Mouse (Mus musculus) MEL (cell line): Measurements from ENCODE around the gene Cdc42bpb. TPM values are rescaled to one million over a fixed set of nuclear protein-coding genes. Genes with fewer than 3 reads are reported as not detected.
A peak's percentile ranks its signal among the peaks of the same experiment; 100 is the strongest.

Experiments used
- DNase-seq: peaks from one replicate; pipeline ENCODE4 v3.0.0; 2011; ENCODE audit warnings: low read depth, low spot score
- H3K27ac ChIP-seq: 2 replicates; pipeline ENCODE4 v1.5.1; 2012; ENCODE audit warnings: low read depth, mild to moderate bottlenecking, control low read depth, low read length, moderate library complexity; ENCODE audit not compliant: control insufficient read depth
- H3K27me3 ChIP-seq, 2 experiments: fragments of 150-350 bp in 1 of 2; sonication (generic) in 1 of 2; 2 replicates each; pipeline ENCODE4 v1.6.1; 2012; ENCODE audit warnings: low read length in 2 of 2, mild to moderate bottlenecking in 2 of 2, improper control_type of control experiment in 1 of 2, moderate library complexity in 1 of 2; ENCODE audit not compliant: insufficient read depth in 2 of 2, control insufficient read depth in 1 of 2
- H3K36me3 ChIP-seq, 2 experiments: 2 replicates each; pipeline ENCODE4 v1.6.1; 2012 to 2014; ENCODE audit warnings: low read length in 2 of 2, improper control_type of control experiment in 1 of 2, inconsistent platforms in 1 of 2, mild to moderate bottlenecking in 1 of 2; ENCODE audit not compliant: insufficient read depth in 2 of 2, control insufficient read depth in 1 of 2
- H3K4me1 ChIP-seq, 2 experiments: fragments of 150-350 bp in 1 of 2; sonication (generic) in 1 of 2; 2 replicates each; pipeline ENCODE4 v1.6.1; 2012; ENCODE audit warnings: low read length in 2 of 2, improper control_type of control experiment in 1 of 2, mild to moderate bottlenecking in 1 of 2; ENCODE audit not compliant: insufficient read depth in 2 of 2, control insufficient read depth in 1 of 2
- H3K4me3 ChIP-seq, 2 experiments: fragments of 150-350 bp in 1 of 2; sonication (generic) in 1 of 2; 2 replicates each; pipeline ENCODE4 v1.5.1; 2012; ENCODE audit warnings: low read depth in 2 of 2, low read length in 2 of 2, mild to moderate bottlenecking in 2 of 2, moderate library complexity in 2 of 2, control low read depth in 1 of 2, improper control_type of control experiment in 1 of 2; ENCODE audit not compliant: control insufficient read depth in 1 of 2, insufficient read depth in 1 of 2
- H3K79me2 ChIP-seq: 2 replicates; pipeline ENCODE4 v1.6.1; 2012; ENCODE audit warnings: mild to moderate bottlenecking, low read length, moderate library complexity; ENCODE audit not compliant: control insufficient read depth, poor library complexity, insufficient read depth
- H3K9ac ChIP-seq: 2 replicates; pipeline ENCODE4 v1.6.1; 2012; ENCODE audit warnings: low read depth, mild to moderate bottlenecking, control low read depth, low read length, moderate library complexity; ENCODE audit not compliant: control insufficient read depth, poor library complexity, severe bottlenecking
- H3K9me3 ChIP-seq: fragments of 150-350 bp; sonication (generic); replicated peaks from 2 replicates; pipeline ENCODE4 v1.6.1; 2012; ENCODE audit warnings: mild to moderate bottlenecking, low read length, improper control_type of control experiment, moderate library complexity; ENCODE audit not compliant: insufficient read depth
- BHLHE40 ChIP-seq: IDR thresholded peaks from 2 replicates; pipeline ENCODE4 v1.6.1; 2012; ENCODE audit warnings: low read depth, mild to moderate bottlenecking, inconsistent platforms, low read length, improper control_type of control experiment, borderline replicate concordance
- CHD1 ChIP-seq: IDR thresholded peaks from 2 replicates; pipeline ENCODE4 v1.6.1; 2012; ENCODE audit warnings: low read depth, mild to moderate bottlenecking, inconsistent platforms, low read length, improper control_type of control experiment
- CTCF ChIP-seq, 3 experiments: IDR thresholded peaks in 2 of 3; conservative IDR thresholded peaks in 1 of 3; 2 replicates each; pipeline ENCODE4 v1.5.1; 2011 to 2012; ENCODE audit warnings: low read length in 3 of 3, low read depth in 2 of 3, mild to moderate bottlenecking in 2 of 3, improper control_type of control experiment in 1 of 3, inconsistent platforms in 1 of 3, mixed read lengths in 1 of 3, moderate library complexity in 1 of 3; ENCODE audit not compliant: control insufficient read depth in 1 of 3, insufficient read depth in 1 of 3, poor library complexity in 1 of 3, severe bottlenecking in 1 of 3
- E2F4 ChIP-seq: IDR thresholded peaks from 2 replicates; pipeline ENCODE4 v1.6.1; 2011; ENCODE audit warnings: low read depth, low read length, improper control_type of control experiment, borderline replicate concordance
- ETS1 ChIP-seq: IDR thresholded peaks from 2 replicates; pipeline ENCODE4 v1.6.1; 2012; ENCODE audit warnings: low read depth, mild to moderate bottlenecking, inconsistent platforms, low read length, improper control_type of control experiment, moderate library complexity
- GATA1 ChIP-seq: IDR thresholded peaks from 2 replicates; pipeline ENCODE4 v1.6.1; 2011; ENCODE audit warnings: low read depth, low read length, improper control_type of control experiment
- HCFC1 ChIP-seq: IDR thresholded peaks from 2 replicates; pipeline ENCODE4 v1.6.1; 2012; ENCODE audit warnings: low read depth, mild to moderate bottlenecking, inconsistent platforms, low read length, improper control_type of control experiment, moderate library complexity
- JUND ChIP-seq: IDR thresholded peaks from 2 replicates; pipeline ENCODE4 v1.6.1; 2011; ENCODE audit warnings: low read depth, mild to moderate bottlenecking, improper control_type of control experiment, low read length
- KAT2A ChIP-seq: conservative IDR thresholded peaks from 2 replicates; pipeline ENCODE4 v1.6.1; 2012; ENCODE audit warnings: low read depth, low read length, improper control_type of control experiment, inconsistent platforms
- MAFK ChIP-seq: IDR thresholded peaks from 2 replicates; pipeline ENCODE4 v1.6.1; 2011; ENCODE audit warnings: low read depth, mild to moderate bottlenecking, low read length, improper control_type of control experiment, borderline replicate concordance
- MAZ ChIP-seq: IDR thresholded peaks from 2 replicates; pipeline ENCODE4 v1.6.1; 2012; ENCODE audit warnings: low read depth, mild to moderate bottlenecking, inconsistent platforms, low read length, improper control_type of control experiment
- MEF2A ChIP-seq: IDR thresholded peaks from 2 replicates; pipeline ENCODE4 v1.6.1; 2014; ENCODE audit warnings: low read depth, mild to moderate bottlenecking, inconsistent platforms, low read length, improper control_type of control experiment; ENCODE audit not compliant: poor library complexity, insufficient replicate concordance, severe bottlenecking; ENCODE audit errors: extremely low read depth
- MXI1 ChIP-seq: IDR thresholded peaks from 2 replicates; pipeline ENCODE4 v1.6.1; 2011; ENCODE audit warnings: mild to moderate bottlenecking, low read depth, low read length, improper control_type of control experiment
- MYC ChIP-seq: IDR thresholded peaks from 2 replicates; pipeline ENCODE4 v1.6.1; 2011; ENCODE audit warnings: low read depth, mild to moderate bottlenecking, low read length, improper control_type of control experiment, moderate library complexity
- NELFE ChIP-seq: IDR thresholded peaks from 2 replicates; pipeline ENCODE4 v1.6.1; 2011; ENCODE audit warnings: low read depth, low read length, improper control_type of control experiment
- NRF1 ChIP-seq: IDR thresholded peaks from 2 replicates; pipeline ENCODE4 v1.6.1; 2014; ENCODE audit warnings: low read depth, mild to moderate bottlenecking, inconsistent platforms, low read length, improper control_type of control experiment, moderate library complexity; ENCODE audit not compliant: poor library complexity, insufficient read depth, severe bottlenecking
- POLR2AphosphoS2 ChIP-seq: IDR thresholded peaks from 2 replicates; pipeline ENCODE4 v1.6.1; 2011; ENCODE audit warnings: low read length, improper control_type of control experiment
- POLR2AphosphoS5 ChIP-seq: IDR thresholded peaks from 2 replicates; pipeline ENCODE4 v1.6.1; 2012; ENCODE audit warnings: low read depth, borderline replicate concordance, mild to moderate bottlenecking, inconsistent platforms, low read length, moderate library complexity, mixed read lengths
- RAD21 ChIP-seq: IDR thresholded peaks from 2 replicates; pipeline ENCODE4 v1.6.1; 2011; ENCODE audit warnings: mild to moderate bottlenecking, low read depth, low read length, improper control_type of control experiment
- SIN3A ChIP-seq: IDR thresholded peaks from 2 replicates; pipeline ENCODE4 v1.6.1; 2012; ENCODE audit warnings: low read length, improper control_type of control experiment, inconsistent platforms
- SMC3 ChIP-seq: IDR thresholded peaks from 2 replicates; pipeline ENCODE4 v1.6.1; 2011; ENCODE audit warnings: low read depth, low read length, improper control_type of control experiment
- TCF12 ChIP-seq: IDR thresholded peaks from 2 replicates; pipeline ENCODE4 v1.6.1; 2014; ENCODE audit warnings: low read depth, mild to moderate bottlenecking, inconsistent platforms, low read length, improper control_type of control experiment, moderate library complexity
- USF2 ChIP-seq, 2 experiments: IDR thresholded peaks; 2 replicates each; pipeline ENCODE4 v1.6.1; 2011 to 2012; ENCODE audit warnings: improper control_type of control experiment in 2 of 2, low read length in 2 of 2, borderline replicate concordance in 1 of 2, inconsistent platforms in 1 of 2, low read depth in 1 of 2, mild to moderate bottlenecking in 1 of 2; ENCODE audit not compliant: insufficient read depth in 1 of 2
- ZC3H11A ChIP-seq: IDR thresholded peaks from 2 replicates; pipeline ENCODE4 v1.6.1; 2012; ENCODE audit warnings: low read depth, mild to moderate bottlenecking, inconsistent platforms, low read length, improper control_type of control experiment
- ZKSCAN1 ChIP-seq: IDR thresholded peaks from 2 replicates; pipeline ENCODE4 v1.6.1; 2012; ENCODE audit warnings: low read depth, mild to moderate bottlenecking, inconsistent platforms, low read length, improper control_type of control experiment, moderate library complexity
- ZNF384 ChIP-seq: IDR thresholded peaks from 2 replicates; pipeline ENCODE4 v1.6.1; 2012; ENCODE audit warnings: low read depth, mild to moderate bottlenecking, inconsistent platforms, low read length, improper control_type of control experiment
- polyA plus RNA-seq, 2 experiments: library from polyadenylated mRNA; stranded (reverse) in 1 of 2; unstranded in 1 of 2; fragments of >175 nt in 1 of 2; fragments of >200 nt in 1 of 2; gene quantifications; 2 replicates each; pipeline versions ENCODE4 v1.2.1 to v1.2.4; 2012; ENCODE audit warnings: low replicate concordance in 2 of 2, low read depth in 1 of 2; ENCODE audit not compliant: insufficient read length in 2 of 2, insufficient read depth in 1 of 2, missing spikeins in 1 of 2
- total RNA-seq: library from RNA; depleted of rRNA; stranded (reverse); fragments of 300-350 nt; gene quantifications from 2 replicates; pipeline ENCODE4 v1.2.3, GENCODE M21; 2012

Gene Cdc42bpb
- total and polyA plus RNA-seq, 3 experiments: not detected

DNA sequence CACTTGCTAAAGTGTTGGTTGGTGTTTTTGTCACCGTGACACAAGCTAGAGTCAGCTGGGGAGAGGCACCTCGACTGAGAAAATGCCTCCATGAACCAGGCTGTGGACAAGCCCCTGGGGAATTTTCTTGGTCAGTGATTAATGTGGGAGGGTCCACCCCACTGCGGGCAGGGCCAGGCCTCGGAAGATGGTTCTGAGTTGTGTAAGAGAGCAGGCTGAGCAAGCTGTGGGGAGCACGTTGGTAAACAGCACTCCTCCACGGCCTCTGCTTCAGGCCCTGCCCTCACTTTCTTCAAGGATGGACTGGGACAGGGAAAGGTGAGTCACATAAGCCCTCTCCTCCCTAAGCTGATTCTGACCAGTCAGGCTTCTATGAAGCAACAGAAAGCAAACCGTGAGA, 36.8 kb downstream of the Cdc42bpb start:
- Histone ChIP-seq H3K79me2 (no peaks in the 10 kb centered on the region), H3K9me3 (no peaks in the 10 kb centered on the region), H3K27ac (no peak overlapping the region), H3K4me3 (no peak overlapping the region), H3K36me3 (no peaks in the 10 kb centered on the region), H3K27me3 (peaks cover 0 to 2% of the 10 kb centered on the region in 2 experiments), H3K4me1 (peaks cover 0 to 13% of the 10 kb centered on the region in 2 experiments; a peak in 3 of 4 replicates), H3K9ac (no peak overlapping the region)
- no peak for TF ChIP-seq BHLHE40
- no peak for TF ChIP-seq SMC3
- TF ChIP-seq ETS1: no peak
- TF ChIP-seq ZC3H11A: no peak
- TF ChIP-seq MEF2A: no peak
- TF ChIP-seq HCFC1: no peak
- TF ChIP-seq RAD21: no peak
- no peak for TF ChIP-seq CTCF (IDR thresholded peaks at IDR 0.05 in 2 of 3, conservative IDR thresholded peaks at IDR 0.05 in 1 of 3; ENCODE audit: control insufficient read depth in 1 of 3, insufficient read depth in 1 of 3, low read depth in 2 of 3, low read length in 3 of 3, poor library complexity in 1 of 3, severe bottlenecking in 1 of 3)
- no peak for TF ChIP-seq TCF12
- TF ChIP-seq SIN3A: no peak
- no peak for TF ChIP-seq CHD1
- TF ChIP-seq KAT2A: no peak
- no peak for TF ChIP-seq NELFE
- TF ChIP-seq USF2 (IDR thresholded peaks at IDR 0.05; ENCODE audit: borderline replicate concordance in 1 of 2, insufficient read depth in 1 of 2, low read depth in 1 of 2, low read length in 2 of 2): no peak
- TF ChIP-seq GATA1: no peak
- no peak for TF ChIP-seq E2F4
- no peak for TF ChIP-seq NRF1
- no peak for TF ChIP-seq MAFK
- no peak for TF ChIP-seq JUND
- no peak for DNase-seq

GRCm38 (mm10) chr12:111337864-111338354, 39.6 kb downstream of the Cdc42bpb start:
- no peak overlapping the region for H3K27ac ChIP-seq
- peaks cover 0 to 13% of the 10 kb centered on the region in 2 experiments; a peak in 3 of 4 replicates for H3K4me1 ChIP-seq
- no peaks in the 10 kb centered on the region for H3K36me3 ChIP-seq
- H3K4me3 ChIP-seq: peak overlapping the region; percentile 7 to 33; a peak in 3 of 4 replicates
- TF ChIP-seq TCF12: peak; percentile 24; the same call in 1 of the 2 replicates
- no peak for TF ChIP-seq MYC
- TF ChIP-seq SIN3A: peak; percentile 49; the same call in 1 of the 2 replicates
- peak in 2 of 3 experiments; percentile 45 to 58; a peak in 4 of 6 replicates for TF ChIP-seq CTCF (IDR thresholded peaks at IDR 0.05 in 2 of 3, conservative IDR thresholded peaks at IDR 0.05 in 1 of 3; ENCODE audit: control insufficient read depth in 1 of 3, insufficient read depth in 1 of 3, low read depth in 2 of 3, low read length in 3 of 3, poor library complexity in 1 of 3, severe bottlenecking in 1 of 3)
- peak; percentile 47; the same call in 1 of the 2 replicates for TF ChIP-seq MXI1
- peak; percentile 14; the same call in 1 of the 2 replicates for TF ChIP-seq BHLHE40
- TF ChIP-seq POLR2AphosphoS5: no peak
- TF ChIP-seq RAD21: peak; percentile 48
- no peak for TF ChIP-seq ZKSCAN1
- no peak for TF ChIP-seq ZNF384
- 0 out of 2 replicates have a peak, but pooled peaks have one; percentile 11 for TF ChIP-seq MAZ
- TF ChIP-seq ZC3H11A: 0 out of 2 replicates have a peak, but pooled peaks have one; percentile 13
- TF ChIP-seq GATA1: peak; percentile 56
- TF ChIP-seq POLR2AphosphoS2: no peak
- no peak overlapping the region for H3K9ac ChIP-seq
- no peaks in the 10 kb centered on the region for H3K9me3 ChIP-seq
- no peaks in the 10 kb centered on the region; a peak in 3 of 4 replicates for H3K27me3 ChIP-seq
- no peaks in the 10 kb centered on the region for H3K79me2 ChIP-seq
- DNase-seq: peak; percentile 59
